Mouse (Mus musculus) frontal cortex, postnatal 14 days (tissue): ENCODE data around the gene Krt20.

Source experiments
- DNase-seq, 2 experiments: peaks; one replicate each; pipeline ENCODE4 v3.0.0; 2022; ENCODE audit warnings: low spot score in 2 of 2

Krt20 gene

GRCm38 (mm10) chr11:99437972-99438371, at the start of gene Krt20:
Gene Krt20 (minus strand): TSS chr11:99438150.
- no peak for DNase-seq

GRCm38 (mm10) chr11:99474981-99475380, 37.0 kb upstream of the Krt20 start:
- DNase-seq = no peak

- no peak for DNase-seq
Observed at GRCm38 (mm10) chr11:99473433-99473832, 35.5 kb upstream of the Krt20 start.

GRCm38 (mm10) chr11:99472405-99472804, 34.5 kb upstream of the Krt20 start:
- no peak for DNase-seq

GRCm38 (mm10) chr11:99471946-99472345, 34.0 kb upstream of the Krt20 start:
- no peak for DNase-seq

- no peak for DNase-seq
Observed at GRCm38 (mm10) chr11:99469228-99469627, 31.3 kb upstream of the Krt20 start.

GRCm38 (mm10) chr11:99468566-99468965, 30.6 kb upstream of the Krt20 start:
- no peak for DNase-seq

- DNase-seq = peak in 1 of 2 experiments; percentile 15
Observed at GRCm38 (mm10) chr11:99466316-99466715, 28.4 kb upstream of the Krt20 start.

- DNase-seq = peak; percentile 65 to 86
Observed at GRCm38 (mm10) chr11:99464836-99465235, 26.9 kb upstream of the Krt20 start.

- peak; percentile 22 to 74 for DNase-seq
Observed at GRCm38 (mm10) chr11:99463155-99463554, 25.2 kb upstream of the Krt20 start.

GRCm38 (mm10) chr11:99461736-99462135, 23.8 kb upstream of the Krt20 start:
- no peak for DNase-seq

- DNase-seq = no peak
Observed at GRCm38 (mm10) chr11:99458887-99459286, 20.9 kb upstream of the Krt20 start.

GRCm38 (mm10) chr11:99454759-99455158, 16.8 kb upstream of the Krt20 start:
- no peak for DNase-seq

- DNase-seq = no peak
Observed at GRCm38 (mm10) chr11:99454044-99454443, 16.1 kb upstream of the Krt20 start.

GRCm38 (mm10) chr11:99448769-99449168, 10.8 kb upstream of the Krt20 start:
- no peak for DNase-seq

- no peak for DNase-seq
Observed at GRCm38 (mm10) chr11:99441220-99441619, 3.3 kb upstream of the Krt20 start.

- DNase-seq = no peak
Observed at GRCm38 (mm10) chr11:99439465-99439864, 1.5 kb upstream of the Krt20 start.

- DNase-seq = no peak
Observed at GRCm38 (mm10) chr11:99436625-99437024, 1.3 kb downstream of the Krt20 start.

- no peak for DNase-seq
Observed at GRCm38 (mm10) chr11:99430670-99431069, 7.3 kb downstream of the Krt20 start.

GRCm38 (mm10) chr11:99422159-99422558, 15.8 kb downstream of the Krt20 start, which contains the start of gene Krt12:
Gene Krt12 (minus strand): TSS chr11:99422259.
- DNase-seq = no peak

GRCm38 (mm10) chr11:99420586-99420985, 17.4 kb downstream of the Krt20 start:
- DNase-seq = no peak

GRCm38 (mm10) chr11:99417819-99418218, 20.1 kb downstream of the Krt20 start:
- no peak for DNase-seq

GRCm38 (mm10) chr11:99416902-99417301, 21.0 kb downstream of the Krt20 start:
- peak in 1 of 2 experiments; percentile 49 for DNase-seq

- no peak for DNase-seq
Observed at GRCm38 (mm10) chr11:99414463-99415147, 23.3 kb downstream of the Krt20 start.
